ENCODE assay signal across 13 mouse cellular contexts in the genomic region with DNA sequence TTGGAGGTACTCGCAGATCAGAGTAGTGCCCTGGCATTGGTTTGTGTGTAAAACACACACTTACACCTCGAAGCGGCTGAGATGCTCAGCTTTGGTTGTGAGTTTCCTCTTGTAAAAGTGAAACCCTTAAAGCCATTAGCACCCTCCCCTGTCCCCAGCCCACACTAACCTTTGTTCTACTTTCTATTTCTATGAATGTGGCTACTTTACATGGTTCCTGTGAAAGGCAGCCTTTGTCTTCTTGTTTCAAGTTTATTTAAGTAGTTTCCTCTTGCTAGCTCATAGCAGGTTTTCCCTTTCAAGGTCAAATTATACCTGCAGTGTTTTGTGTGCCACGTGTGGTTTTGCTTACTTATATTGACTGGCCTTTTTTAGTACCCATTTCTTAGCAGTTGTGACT.
DNase-seq lines count a peak whose midpoint lies in the region; ATAC-seq lines count a peak whose summit lies in the region.
"Had no signal": no experiment of that assay in that cellular context is flagged by ENCODE, and none has a peak within 500 bp of the region (broad histone marks: within the 10 kb centered on the region; RNA-seq: fewer than 3 reads in every experiment).

No protein-coding gene starts in this region.

- DNase-seq in kidney, adult 11 months, result no peak
- peak; percentile 67 for DNase-seq in A20 (ENCODE audit: low read depth, low spot score)
- no peak for DNase-seq in limb, embryonic 10.5 days (ENCODE audit: low spot score)
- DNase-seq in right cerebral cortex, adult 2 months (ENCODE audit: low spot score in 2 of 2), result no peak
- DNase-seq in cerebellum, adult 9-11 months, result no peak
- no peak for DNase-seq in embryo, embryonic 9.5 days (ENCODE audit: extremely low spot score)
- DNase-seq: adrenal gland, postnatal 25 days; cerebellum, postnatal 14 days; right cerebral cortex, postnatal 4 days had no signal

- H3K4me1 ChIP-seq in kidney, embryonic 16.5 days (ENCODE audit: insufficient read depth, low read length), result peaks cover 43% of the 10 kb centered on the region
- H3K4me1 ChIP-seq in limb, embryonic 10.5 days, result peaks cover 16% of the 10 kb centered on the region; the same call in 1 of the 2 replicates

- H3K4me2 ChIP-seq in kidney, embryonic 16.5 days (replicated peaks; ENCODE audit: low read depth, low read length), result no peak overlapping the region
- H3K4me2 ChIP-seq: neural tube, embryonic 13.5 days had no signal

- H3K36me3 ChIP-seq in kidney, embryonic 16.5 days (ENCODE audit: insufficient read depth, low read length), result peaks cover 12% of the 10 kb centered on the region
- H3K36me3 ChIP-seq in limb, embryonic 10.5 days, result peaks cover 47% of the 10 kb centered on the region

- 81% methylated on average over 4 of the region's 4 CpGs for WGBS in kidney, embryonic 16.5 days
- WGBS in limb, embryonic 10.5 days, result 86% methylated on average over 4 of the region's 4 CpGs

- ATAC-seq in kidney, embryonic 16.5 days (ENCODE audit: low FRiP score, low TSS enrichment), result no peak
- peak; percentile 84 for ATAC-seq in CD4-positive, CD25-positive, alpha-beta regulatory T cell, adult 4 months

- H3K4me3 ChIP-seq in kidney, embryonic 16.5 days (ENCODE audit: low read length), result no peak overlapping the region
- no peak overlapping the region for H3K4me3 ChIP-seq in limb, embryonic 10.5 days
- H3K4me3 ChIP-seq: left cerebral cortex, adult 2 months; neural tube, embryonic 13.5 days had no signal

- H3K9me3 ChIP-seq in kidney, embryonic 16.5 days (ENCODE audit: low read length), result no peaks in the 10 kb centered on the region
- no peaks in the 10 kb centered on the region for H3K9me3 ChIP-seq in limb, embryonic 10.5 days (replicated peaks)
- H3K9me3 ChIP-seq: neural tube, embryonic 13.5 days had no signal

- no peaks in the 10 kb centered on the region for H3K27me3 ChIP-seq in kidney, embryonic 16.5 days (ENCODE audit: insufficient read depth, low read length)
- H3K27me3 ChIP-seq in limb, embryonic 10.5 days (ENCODE audit: low read depth, poor library complexity, severe bottlenecking), result no peaks in the 10 kb centered on the region
- H3K27me3 ChIP-seq: neural tube, embryonic 13.5 days had no signal

- peak overlapping the region; percentile 79 for H3K27ac ChIP-seq in kidney, embryonic 16.5 days (ENCODE audit: low read length)
- H3K27ac ChIP-seq in limb, embryonic 10.5 days, result peak overlapping the region; percentile 75
- H3K27ac ChIP-seq: left cerebral cortex, adult 2 months; neural tube, embryonic 13.5 days had no signal

- no peak overlapping the region for H3K9ac ChIP-seq in kidney, embryonic 16.5 days (replicated peaks; ENCODE audit: low read length)
- H3K9ac ChIP-seq: neural tube, embryonic 13.5 days had no signal
